Mouse (Mus musculus) embryonic fibroblast, embryonic 13.5 days (primary cell): ENCODE data around the gene Olfr612.

ENCODE experiments used
- CTCF ChIP-seq: IDR thresholded peaks from 2 replicates; pipeline ENCODE4 v1.5.1; 2011; ENCODE audit warnings: mild to moderate bottlenecking, control low read depth, low read length, moderate library complexity, borderline replicate concordance; ENCODE audit not compliant: insufficient read depth
- POLR2A ChIP-seq: IDR thresholded peaks from 2 replicates; pipeline ENCODE4 v1.6.1; 2011; ENCODE audit warnings: low read depth, mild to moderate bottlenecking, control low read depth, low read length, moderate library complexity

DNA sequence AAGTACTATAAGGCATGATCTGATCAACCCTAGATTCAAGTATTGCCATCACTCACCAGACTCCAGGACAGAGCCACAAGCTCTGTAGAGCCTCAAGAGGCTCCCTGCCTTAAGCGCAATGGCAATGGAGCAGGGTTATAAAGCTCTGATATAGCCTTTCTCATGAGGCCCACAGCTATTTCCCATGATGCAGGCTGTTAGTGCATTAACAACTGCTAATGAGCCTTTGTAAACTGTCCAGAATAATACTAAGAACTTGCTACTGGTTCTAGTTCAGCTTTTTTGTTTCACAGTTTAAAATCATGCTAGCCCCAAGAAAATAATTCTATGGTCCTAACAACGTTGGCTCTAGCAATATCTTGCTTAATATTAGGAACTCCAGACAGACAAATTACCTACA is 30.5 kb downstream of the Olfr612 start, which contains the start of gene Olfr610:
- no peak for TF ChIP-seq CTCF
- TF ChIP-seq POLR2A: no peak
